Mouse (Mus musculus): ENCODE results near the gene Ncor1. TPM values are rescaled to one million over a fixed set of nuclear protein-coding genes. Genes with fewer than 3 reads are reported as not detected.

The Ncor1 gene
- polyA plus RNA-seq (2015; fragmentation: Nextera tagmentation; extraction: Ambion mirVana): 156 and 171 TPM in 2 replicates

DNA sequence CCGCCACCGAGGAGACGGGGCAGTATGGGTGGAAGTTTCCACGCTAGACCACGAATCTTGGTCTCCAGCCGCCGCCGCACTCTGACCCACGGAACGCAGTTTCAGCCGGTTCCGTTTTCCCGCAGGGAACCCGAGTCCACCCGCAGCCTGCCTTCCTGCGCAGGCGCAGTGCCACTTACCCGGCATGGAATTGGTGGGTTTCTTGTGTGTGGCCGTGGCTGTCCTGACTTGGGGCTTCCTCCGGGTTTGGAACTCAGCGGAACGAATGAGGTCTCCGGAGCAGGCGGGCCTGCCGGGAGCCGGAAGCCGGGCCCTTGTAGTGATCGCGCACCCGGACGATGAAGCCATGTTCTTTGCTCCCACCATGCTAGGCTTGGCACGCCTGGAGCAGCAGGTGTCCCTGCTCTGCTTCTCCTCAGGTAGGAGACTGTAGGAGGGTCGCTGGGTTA lies at the start of gene Ncor1, which contains the start of gene Pigl:
Gene Ncor1, minus strand, starts transcription at position 266 of the 449 bp plus-strand sequence.
Gene Pigl, plus strand, starts transcription at position 185 of the 449 bp plus-strand sequence.
- peak within 1 kb of the TSS; percentile 95 for H3K27ac ChIP-seq (ENCODE audit: low read length)
- H3K36me3 ChIP-seq (ENCODE audit: control insufficient read depth, insufficient read depth, low read length): no peaks in the 10 kb centered on the region
- H3K4me1 ChIP-seq (ENCODE audit: control insufficient read depth, insufficient read depth, low read length): peaks cover 19% of the 10 kb centered on the region
- peak within 1 kb of the TSS; percentile 88 for H3K4me2 ChIP-seq (ENCODE audit: low read length)
- H3K9ac ChIP-seq (ENCODE audit: low read depth, low read length): peak within 1 kb of the TSS; percentile 86
- H3K4me3 ChIP-seq (ENCODE audit: low read depth, low read length): peak within 1 kb of the TSS; percentile 79
- H3K27me3 ChIP-seq (ENCODE audit: control insufficient read depth, insufficient read depth, low read depth, low read length): no peaks in the 10 kb centered on the region
- H3K9me3 ChIP-seq (replicated peaks; ENCODE audit: control insufficient read depth, low read length, poor library complexity, severe bottlenecking): no peaks in the 10 kb centered on the region
- ATAC-seq: peak; percentile 65
- under 1% methylated on average over 33 of the region's 33 CpGs for WGBS

DNA sequence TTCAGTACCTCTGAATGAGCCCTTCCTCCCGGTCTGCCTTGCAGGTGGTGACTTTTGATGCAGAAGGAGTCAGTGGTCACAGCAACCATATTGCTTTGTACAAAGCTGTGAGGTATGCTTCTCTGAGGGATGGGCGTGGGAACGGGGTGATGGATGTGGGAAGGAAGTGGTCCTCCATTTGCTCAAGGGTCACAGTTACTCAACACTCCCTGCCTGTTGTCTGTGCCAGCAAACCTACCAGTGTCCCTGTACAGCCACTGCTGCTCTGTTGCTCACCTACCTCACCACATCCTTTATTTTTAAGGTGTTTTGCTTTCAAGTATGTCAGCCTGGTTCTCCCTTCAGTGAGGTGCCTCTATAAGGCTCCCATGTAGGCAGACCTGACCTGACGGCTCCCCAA lies 49.3 kb upstream of the Ncor1 start:
- Histone ChIP-seq H3K4me2 (ENCODE audit: low read length) (no peak overlapping the region), H3K9ac (ENCODE audit: low read depth, low read length) (no peak overlapping the region), H3K27ac (ENCODE audit: low read length) (no peak overlapping the region), H3K36me3 (ENCODE audit: control insufficient read depth, insufficient read depth, low read length) (no peaks in the 10 kb centered on the region), H3K4me3 (ENCODE audit: low read depth, low read length) (no peak overlapping the region), H3K4me1 (ENCODE audit: control insufficient read depth, insufficient read depth, low read length) (no peaks in the 10 kb centered on the region), H3K9me3 (replicated peaks; ENCODE audit: control insufficient read depth, low read length, poor library complexity, severe bottlenecking) (no peaks in the 10 kb centered on the region), H3K27me3 (ENCODE audit: control insufficient read depth, insufficient read depth, low read depth, low read length) (no peaks in the 10 kb centered on the region)
- WGBS: 89% methylated on average over 4 of the region's 4 CpGs
- no peak for ATAC-seq

DNA sequence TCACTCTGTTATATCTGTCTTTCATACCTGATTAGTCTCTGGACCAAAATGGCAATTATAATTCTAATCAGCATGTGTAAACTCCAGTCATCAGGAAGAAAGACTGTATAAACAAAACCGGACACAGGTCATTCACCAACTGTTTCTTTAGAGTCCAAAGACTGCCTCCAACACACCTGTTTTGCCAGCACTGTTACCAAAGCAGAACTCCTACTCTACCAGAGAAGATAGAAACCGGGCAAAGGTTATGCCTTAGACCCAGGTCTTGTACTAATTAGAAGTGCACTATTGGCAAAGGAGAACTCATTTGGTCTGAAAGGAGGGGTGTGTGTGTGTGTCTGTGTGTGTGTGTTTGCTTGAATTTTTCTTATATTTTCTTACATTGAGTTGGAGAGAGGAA lies 42.2 kb upstream of the Ncor1 start:
- Histone ChIP-seq H3K4me1 (ENCODE audit: control insufficient read depth, insufficient read depth, low read length) (no peaks in the 10 kb centered on the region), H3K27me3 (ENCODE audit: control insufficient read depth, insufficient read depth, low read depth, low read length) (no peaks in the 10 kb centered on the region), H3K27ac (ENCODE audit: low read length) (no peak overlapping the region), H3K4me2 (ENCODE audit: low read length) (no peak overlapping the region), H3K36me3 (ENCODE audit: control insufficient read depth, insufficient read depth, low read length) (no peaks in the 10 kb centered on the region), H3K4me3 (ENCODE audit: low read depth, low read length) (no peak overlapping the region), H3K9me3 (replicated peaks; ENCODE audit: control insufficient read depth, low read length, poor library complexity, severe bottlenecking) (no peaks in the 10 kb centered on the region), H3K9ac (ENCODE audit: low read depth, low read length) (no peak overlapping the region)
- ATAC-seq: no peak
- WGBS: 94% methylated on average over 2 of the region's 2 CpGs

DNA sequence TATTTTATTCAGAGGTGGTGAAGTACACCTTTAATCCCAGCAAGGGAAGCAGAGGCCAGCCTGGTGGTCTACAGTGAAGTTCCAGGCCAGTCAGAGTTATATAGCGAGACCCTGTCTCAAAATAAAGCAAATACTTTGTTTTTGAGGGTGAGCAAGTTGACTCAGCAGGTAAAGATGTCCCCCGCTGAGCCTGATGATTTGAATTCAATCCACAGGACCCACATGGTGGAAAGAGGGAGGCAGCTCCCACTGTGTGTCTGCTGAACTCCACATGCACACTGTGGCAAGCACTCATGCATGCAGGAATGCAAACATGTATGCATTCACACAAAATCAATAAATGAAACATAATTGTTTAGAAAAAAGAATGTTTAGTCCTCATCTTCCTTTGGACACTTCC lies 40.5 kb upstream of the Ncor1 start:
- ATAC-seq: no peak
- no peaks in the 10 kb centered on the region for H3K27me3 ChIP-seq (ENCODE audit: control insufficient read depth, insufficient read depth, low read depth, low read length)
- 85% methylated on average over 2 of the region's 2 CpGs for WGBS

DNA sequence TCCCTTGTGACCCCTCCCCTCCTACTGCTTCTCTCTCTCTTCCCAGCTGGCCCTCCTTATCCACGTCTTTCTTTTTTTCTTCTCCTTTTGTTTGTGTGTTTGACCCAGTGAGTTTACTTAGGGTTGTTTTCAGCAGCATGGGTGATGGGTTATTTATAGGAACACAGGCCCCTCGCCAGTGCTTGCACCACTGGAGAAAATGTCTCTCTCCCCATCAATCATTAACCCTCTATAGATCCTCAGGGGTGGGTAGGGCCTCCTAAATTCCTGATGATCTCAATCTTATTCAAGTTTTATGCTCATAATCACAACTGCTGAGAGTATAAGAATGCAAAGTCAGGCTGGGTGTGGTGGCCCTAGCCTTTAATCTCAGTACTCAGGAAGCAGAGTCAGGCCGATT lies 38.8 kb upstream of the Ncor1 start:
- Histone ChIP-seq H3K27ac (ENCODE audit: low read length) (no peak overlapping the region), H3K9ac (ENCODE audit: low read depth, low read length) (no peak overlapping the region), H3K36me3 (ENCODE audit: control insufficient read depth, insufficient read depth, low read length) (no peaks in the 10 kb centered on the region), H3K4me3 (ENCODE audit: low read depth, low read length) (no peak overlapping the region), H3K27me3 (ENCODE audit: control insufficient read depth, insufficient read depth, low read depth, low read length) (no peaks in the 10 kb centered on the region), H3K4me1 (ENCODE audit: control insufficient read depth, insufficient read depth, low read length) (0 out of 2 replicates have a peak, but pooled peaks cover 2% of the 10 kb centered on the region), H3K4me2 (ENCODE audit: low read length) (no peak overlapping the region), H3K9me3 (replicated peaks; ENCODE audit: control insufficient read depth, low read length, poor library complexity, severe bottlenecking) (no peaks in the 10 kb centered on the region)
- WGBS: 61% methylated on average over 3 of the region's 3 CpGs
- ATAC-seq: no peak

More for the DNA sequence above, 40.5 kb upstream of the Ncor1 start:
- no peak overlapping the region for H3K9ac ChIP-seq (ENCODE audit: low read depth, low read length)
- no peak overlapping the region for H3K4me3 ChIP-seq (ENCODE audit: low read depth, low read length)
- H3K27ac ChIP-seq (ENCODE audit: low read length): no peak overlapping the region
- H3K4me1 ChIP-seq (ENCODE audit: control insufficient read depth, insufficient read depth, low read length): 0 out of 2 replicates have a peak, but pooled peaks cover 2% of the 10 kb centered on the region
- no peaks in the 10 kb centered on the region for H3K9me3 ChIP-seq (replicated peaks; ENCODE audit: control insufficient read depth, low read length, poor library complexity, severe bottlenecking)
- no peaks in the 10 kb centered on the region for H3K36me3 ChIP-seq (ENCODE audit: control insufficient read depth, insufficient read depth, low read length)
- no peak overlapping the region for H3K4me2 ChIP-seq (ENCODE audit: low read length)

DNA sequence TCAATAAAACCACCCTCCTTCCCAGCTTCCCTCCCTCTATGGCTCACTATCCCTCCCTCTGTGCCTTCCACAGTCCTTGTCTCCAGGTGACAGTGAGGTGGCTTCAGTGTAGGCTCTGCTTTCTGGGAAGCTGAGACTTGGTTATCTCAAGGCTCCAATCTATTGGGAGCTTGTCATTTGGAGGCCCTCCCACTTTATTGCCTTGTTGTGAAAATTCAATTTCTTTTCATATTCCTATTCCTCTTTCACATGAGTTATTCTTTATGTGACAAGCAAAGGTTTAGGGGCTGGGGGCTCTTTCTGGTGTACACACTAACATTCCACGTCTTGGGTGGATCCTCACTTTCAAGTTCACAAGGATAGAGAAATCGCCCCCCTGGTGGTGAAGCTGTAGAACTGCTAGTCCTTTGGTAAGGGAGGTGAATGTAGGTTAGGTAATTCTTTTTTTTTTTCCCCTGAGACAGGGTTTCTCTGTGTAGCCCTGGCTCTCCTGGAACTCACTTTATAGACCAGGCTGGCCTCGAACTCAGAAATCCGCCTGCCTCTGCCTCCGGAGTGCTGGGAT lies 37.9 kb upstream of the Ncor1 start:
- Histone ChIP-seq H3K4me2 (ENCODE audit: low read length) (no peak overlapping the region), H3K27me3 (ENCODE audit: control insufficient read depth, insufficient read depth, low read depth, low read length) (no peaks in the 10 kb centered on the region), H3K4me3 (ENCODE audit: low read depth, low read length) (no peak overlapping the region), H3K9ac (ENCODE audit: low read depth, low read length) (no peak overlapping the region), H3K4me1 (ENCODE audit: control insufficient read depth, insufficient read depth, low read length) (0 out of 2 replicates have a peak, but pooled peaks cover 2% of the 10 kb centered on the region), H3K27ac (ENCODE audit: low read length) (no peak overlapping the region), H3K9me3 (replicated peaks; ENCODE audit: control insufficient read depth, low read length, poor library complexity, severe bottlenecking) (no peaks in the 10 kb centered on the region), H3K36me3 (ENCODE audit: control insufficient read depth, insufficient read depth, low read length) (no peaks in the 10 kb centered on the region)
- 63% methylated on average over 5 of the region's 5 CpGs for WGBS
- no peak for ATAC-seq

DNA sequence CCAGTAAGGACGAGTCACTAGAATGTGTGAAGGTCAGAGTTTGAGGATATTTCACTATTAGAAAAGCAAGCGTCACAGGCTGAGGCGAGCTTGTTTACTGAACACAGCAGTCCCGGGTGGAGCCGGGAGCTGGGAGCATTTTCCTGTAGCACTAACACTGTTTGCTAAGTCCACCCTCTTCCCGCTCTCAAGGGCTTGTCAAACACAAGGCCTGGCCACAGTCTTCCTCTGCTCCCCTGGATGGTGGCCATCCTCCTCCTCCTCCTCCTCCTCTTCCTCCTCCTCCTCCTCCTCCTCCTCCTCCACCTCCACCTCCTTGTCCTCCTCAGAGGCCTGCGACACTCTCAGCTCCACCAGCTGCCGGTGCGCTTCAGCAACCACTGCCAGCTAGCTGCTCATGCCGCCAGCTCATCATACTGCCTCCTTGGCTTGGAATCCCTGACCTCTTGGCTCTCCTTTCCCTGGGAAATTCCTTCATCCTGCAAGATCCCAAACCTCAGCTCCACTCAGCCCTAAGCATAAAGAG lies 37.0 kb upstream of the Ncor1 start:
- no peak overlapping the region for H3K4me3 ChIP-seq (ENCODE audit: low read depth, low read length)
- H3K36me3 ChIP-seq (ENCODE audit: control insufficient read depth, insufficient read depth, low read length): no peaks in the 10 kb centered on the region
- H3K4me2 ChIP-seq (ENCODE audit: low read length): no peak overlapping the region
- H3K9ac ChIP-seq (ENCODE audit: low read depth, low read length): no peak overlapping the region; the same call in 1 of the 2 replicates
- WGBS: 31% methylated on average over 9 of the region's 10 CpGs
- H3K27ac ChIP-seq (ENCODE audit: low read length): no peak overlapping the region
- H3K9me3 ChIP-seq (replicated peaks; ENCODE audit: control insufficient read depth, low read length, poor library complexity, severe bottlenecking): no peaks in the 10 kb centered on the region
- no peaks in the 10 kb centered on the region for H3K27me3 ChIP-seq (ENCODE audit: control insufficient read depth, insufficient read depth, low read depth, low read length)
- ATAC-seq: no peak
- H3K4me1 ChIP-seq (ENCODE audit: control insufficient read depth, insufficient read depth, low read length): 0 out of 2 replicates have a peak, but pooled peaks cover 2% of the 10 kb centered on the region

DNA sequence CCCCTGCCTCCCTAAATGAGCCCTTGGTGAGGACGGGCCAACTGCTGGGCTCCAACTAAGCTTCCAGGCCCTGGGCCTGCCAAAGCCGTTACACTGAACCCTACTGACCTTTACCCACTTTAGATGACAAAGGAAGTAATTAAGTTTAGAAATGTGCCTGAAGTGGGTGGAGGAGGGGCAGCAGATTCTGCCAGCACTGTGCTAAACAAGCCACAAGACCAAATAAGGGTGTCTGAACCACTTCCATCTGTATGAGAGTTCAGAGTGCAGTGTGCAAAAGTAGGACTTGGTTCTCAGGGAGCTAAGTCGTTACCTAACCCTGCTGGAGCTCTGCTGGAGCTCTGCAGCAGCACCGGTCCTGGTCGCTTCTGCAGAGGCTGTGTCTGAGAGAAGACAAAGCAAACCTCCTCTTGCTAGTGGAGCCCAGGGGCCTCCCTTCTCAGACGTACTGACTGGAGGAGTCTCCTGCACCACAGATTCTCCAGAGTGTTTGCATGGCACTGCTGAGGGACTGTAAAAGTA lies 36.5 kb upstream of the Ncor1 start:
- H3K9ac ChIP-seq (ENCODE audit: low read depth, low read length): no peak overlapping the region; the same call in 1 of the 2 replicates
- H3K4me2 ChIP-seq (ENCODE audit: low read length): no peak overlapping the region
- no peaks in the 10 kb centered on the region for H3K36me3 ChIP-seq (ENCODE audit: control insufficient read depth, insufficient read depth, low read length)
- H3K9me3 ChIP-seq (replicated peaks; ENCODE audit: control insufficient read depth, low read length, poor library complexity, severe bottlenecking): no peaks in the 10 kb centered on the region
- H3K4me1 ChIP-seq (ENCODE audit: control insufficient read depth, insufficient read depth, low read length): 0 out of 2 replicates have a peak, but pooled peaks cover 2% of the 10 kb centered on the region
- no peak overlapping the region for H3K4me3 ChIP-seq (ENCODE audit: low read depth, low read length)
- H3K27ac ChIP-seq (ENCODE audit: low read length): no peak overlapping the region
- H3K27me3 ChIP-seq (ENCODE audit: control insufficient read depth, insufficient read depth, low read depth, low read length): no peaks in the 10 kb centered on the region
- WGBS: 4% methylated on average over 6 of the region's 6 CpGs
- no peak for ATAC-seq

DNA sequence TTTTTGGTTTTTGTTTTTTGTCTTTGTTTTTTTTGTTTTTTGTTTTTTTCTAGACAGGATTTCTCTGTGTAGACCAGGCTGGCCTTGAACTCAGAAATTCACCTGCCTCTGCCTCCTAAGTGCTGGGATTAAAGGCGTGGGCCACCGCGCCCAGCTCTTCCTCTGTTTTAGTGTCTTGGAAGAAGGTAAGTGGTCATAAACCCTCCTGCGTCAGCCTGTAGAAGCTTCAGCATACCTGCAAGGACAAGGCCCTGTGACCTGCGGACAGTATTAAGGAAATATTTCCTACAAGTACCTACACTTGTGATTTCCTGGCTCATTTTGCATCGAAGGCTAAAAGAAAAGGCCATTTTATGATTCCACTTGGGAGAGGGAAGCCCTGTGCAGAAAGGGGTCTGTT lies 35.4 kb upstream of the Ncor1 start:
- Histone ChIP-seq H3K4me3 (ENCODE audit: low read depth, low read length) (no peak overlapping the region), H3K4me2 (ENCODE audit: low read length) (no peak overlapping the region), H3K9me3 (replicated peaks; ENCODE audit: control insufficient read depth, low read length, poor library complexity, severe bottlenecking) (no peaks in the 10 kb centered on the region), H3K9ac (ENCODE audit: low read depth, low read length) (no peak overlapping the region), H3K27ac (ENCODE audit: low read length) (no peak overlapping the region), H3K27me3 (ENCODE audit: control insufficient read depth, insufficient read depth, low read depth, low read length) (no peaks in the 10 kb centered on the region), H3K4me1 (ENCODE audit: control insufficient read depth, insufficient read depth, low read length) (0 out of 2 replicates have a peak, but pooled peaks cover 2% of the 10 kb centered on the region), H3K36me3 (ENCODE audit: control insufficient read depth, insufficient read depth, low read length) (no peaks in the 10 kb centered on the region)
- WGBS: 97% methylated on average over 6 of the region's 6 CpGs
- no peak for ATAC-seq
